Mouse (Mus musculus): Measurements from ENCODE around the gene Gm11114. TPM values are rescaled to one million over a fixed set of nuclear protein-coding genes. Genes with fewer than 3 reads are reported as not detected.
A peak's percentile ranks its signal among the peaks of the same experiment; 100 is the strongest.

The Gm11114 gene
- polyA plus RNA-seq, 1 experiment from 2014 or later = not detected

DNA sequence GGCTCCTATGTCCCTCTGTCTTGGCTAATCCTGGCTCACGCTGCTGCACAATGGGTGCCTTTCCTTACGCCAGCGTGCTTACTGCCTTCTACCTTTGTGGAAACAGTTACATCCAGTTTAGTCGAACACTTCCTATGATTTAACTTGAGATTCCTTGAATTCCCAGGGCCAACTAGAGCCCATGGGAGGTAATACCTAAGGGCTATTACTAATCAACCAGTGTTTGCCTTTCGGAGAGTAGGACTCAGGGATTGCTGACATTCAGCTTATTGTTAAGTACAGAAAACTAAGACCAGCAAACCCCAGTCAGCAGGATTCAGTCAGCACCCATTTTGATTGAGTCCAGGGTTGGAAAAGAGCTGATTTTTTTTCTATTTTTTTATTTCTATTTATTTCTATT is 43.0 kb downstream of the Gm11114 start:
- H3K36me3 ChIP-seq (ENCODE audit: insufficient read depth, low read length) = no peaks in the 10 kb centered on the region
- H3K27me3 ChIP-seq (ENCODE audit: insufficient read depth, low read length) = no peaks in the 10 kb centered on the region
- H3K4me1 ChIP-seq (replicated peaks; ENCODE audit: insufficient read depth, low read length) = no peaks in the 10 kb centered on the region
- 79% methylated on average over 5 of the region's 5 CpGs for WGBS
- H3K4me2 ChIP-seq (ENCODE audit: low read length) = no peak overlapping the region
- DNase-seq (ENCODE audit: low spot score) (no peak), ATAC-seq (replicated peaks; ENCODE audit: low FRiP score, low read depth) (0 out of 2 replicates have a peak, but pooled peaks have one; percentile 52)
- no peak overlapping the region for H3K4me3 ChIP-seq (replicated peaks; ENCODE audit: low read depth, low read length)
- no peaks in the 10 kb centered on the region for H3K9me3 ChIP-seq (replicated peaks; ENCODE audit: low read length)
- no peak overlapping the region for H3K9ac ChIP-seq (ENCODE audit: low read depth, low read length)
- no peak for TF ChIP-seq CTCF (IDR thresholded peaks at IDR 0.05; ENCODE audit: low read depth)
- H3K27ac ChIP-seq = no peak overlapping the region

DNA sequence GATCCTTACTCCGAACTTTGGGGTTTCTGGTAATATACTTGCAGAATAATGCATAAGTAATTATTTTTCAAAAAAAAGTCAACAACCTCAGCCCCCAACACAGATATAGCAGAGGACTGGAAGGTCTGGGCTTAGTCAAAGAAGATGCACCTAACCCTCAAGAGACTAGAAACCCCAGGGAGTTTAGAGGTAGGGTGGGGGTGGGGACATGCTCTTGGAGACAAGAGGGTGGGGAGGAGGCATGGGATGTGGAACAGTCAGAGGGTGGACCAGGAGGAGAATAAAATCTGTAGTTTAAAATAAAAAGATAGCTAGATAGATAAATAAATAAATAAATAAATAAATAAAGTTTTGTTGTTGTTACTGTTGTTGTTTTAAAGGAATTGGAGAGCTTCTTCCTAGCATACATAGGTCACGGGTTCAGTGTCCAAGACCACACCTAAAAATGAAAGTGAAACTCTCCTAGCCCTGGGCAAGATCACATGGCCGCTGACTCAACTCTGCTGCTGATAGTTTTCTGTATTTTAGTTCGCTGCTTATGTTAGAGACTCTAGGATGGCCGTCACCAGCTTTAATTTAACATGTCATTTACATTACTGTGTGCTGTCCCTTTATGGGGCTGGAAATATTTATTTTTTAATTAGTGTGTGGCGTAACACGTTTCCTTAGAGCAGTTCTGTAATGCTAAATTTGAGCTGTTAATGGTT is 44.7 kb downstream of the Gm11114 start:
- ATAC-seq (replicated peaks; ENCODE audit: low FRiP score, low read depth) (no peak), DNase-seq (ENCODE audit: low spot score) (no peak)
- Histone ChIP-seq H3K9me3 (replicated peaks; ENCODE audit: low read length) (no peaks in the 10 kb centered on the region), H3K4me1 (replicated peaks; ENCODE audit: insufficient read depth, low read length) (no peaks in the 10 kb centered on the region), H3K27ac (no peak overlapping the region), H3K4me3 (replicated peaks; ENCODE audit: low read depth, low read length) (no peak overlapping the region), H3K36me3 (ENCODE audit: insufficient read depth, low read length) (no peaks in the 10 kb centered on the region), H3K4me2 (ENCODE audit: low read length) (no peak overlapping the region), H3K27me3 (ENCODE audit: insufficient read depth, low read length) (no peaks in the 10 kb centered on the region), H3K9ac (ENCODE audit: low read depth, low read length) (no peak overlapping the region)
- WGBS = 81% methylated on average over 7 of the region's 7 CpGs
- no peak for TF ChIP-seq CTCF (IDR thresholded peaks at IDR 0.05; ENCODE audit: low read depth)

Other genes starting within 250 kb of the Gm11114 start
- 3.7 and 3.9 TPM in 2 replicates for gene Tent5a, start 14.6 kb downstream of the Gm11114 start, polyA plus RNA-seq (2015; fragmentation: Nextera tagmentation; extraction: Ambion mirVana)